Mouse (Mus musculus): ENCODE measurements around the gene Hist1h2bg. TPM values are rescaled to one million over a fixed set of nuclear protein-coding genes. Genes with fewer than 3 reads are reported as not detected.

The Hist1h2bg gene
- total RNA-seq, 2 experiments from 2014 or later: 386 to 1,210 TPM

- ATAC-seq (replicated peaks; ENCODE audit: low FRiP score, low TSS enrichment, poor library complexity, severe bottlenecking): no peak
These were observed 32.0 kb downstream of the Hist1h2bg start for GRCm38 (mm10) chr13:23603182-23603699.

- ATAC-seq (replicated peaks; ENCODE audit: low FRiP score, low TSS enrichment, poor library complexity, severe bottlenecking): no peak
These were observed 33.3 kb downstream of the Hist1h2bg start for GRCm38 (mm10) chr13:23604452-23604851.

GRCm38 (mm10) chr13:23605052-23605451 lies 33.9 kb downstream of the Hist1h2bg start:
- ATAC-seq (replicated peaks; ENCODE audit: low FRiP score, low TSS enrichment, poor library complexity, severe bottlenecking): no peak

- ATAC-seq (replicated peaks; ENCODE audit: low FRiP score, low TSS enrichment, poor library complexity, severe bottlenecking): peak; percentile 93
These were observed 38.0 kb downstream of the Hist1h2bg start for GRCm38 (mm10) chr13:23609209-23609608.

- no peak for ATAC-seq (replicated peaks; ENCODE audit: low FRiP score, low TSS enrichment, poor library complexity, severe bottlenecking)
These were observed 38.6 kb downstream of the Hist1h2bg start for GRCm38 (mm10) chr13:23609844-23610243.

GRCm38 (mm10) chr13:23610393-23610792 lies 39.2 kb downstream of the Hist1h2bg start:
- ATAC-seq (replicated peaks; ENCODE audit: low FRiP score, low TSS enrichment, poor library complexity, severe bottlenecking): no peak

- no peak for ATAC-seq (replicated peaks; ENCODE audit: low FRiP score, low TSS enrichment, poor library complexity, severe bottlenecking)
These were observed 40.4 kb downstream of the Hist1h2bg start for GRCm38 (mm10) chr13:23611638-23612037.

- no peak for ATAC-seq (replicated peaks; ENCODE audit: low FRiP score, low TSS enrichment, poor library complexity, severe bottlenecking)
These were observed 49.0 kb downstream of the Hist1h2bg start for GRCm38 (mm10) chr13:23620056-23620732.

GRCm38 (mm10) chr13:23620733-23621531 lies 49.7 kb downstream of the Hist1h2bg start, which contains the start of gene Hist1h2be:
Gene Hist1h2be (minus strand): TSS chr13:23621124.
- ATAC-seq (replicated peaks; ENCODE audit: low FRiP score, low TSS enrichment, poor library complexity, severe bottlenecking): peak; percentile 73

Other genes with a start within 250 kb of the Hist1h2bg start
Only the 30 nearest of the 35 such genes appear.
- 8.0 and 10.7 TPM in 2 replicates for gene Abt1, start 147.5 kb upstream of the Hist1h2bg start, total RNA-seq (2014; fragmentation: Nextera tagmentation)
- gene Abt1, start 147.5 kb upstream of the Hist1h2bg start, total RNA-seq (2017): 12.8 and 13.7 TPM in 2 replicates
- not detected in 2 replicates for gene Btn1a1, start 105.5 kb upstream of the Hist1h2bg start, total RNA-seq (2014; fragmentation: Nextera tagmentation)
- not detected in 2 replicates for gene Btn1a1, start 105.5 kb upstream of the Hist1h2bg start, total RNA-seq (2017)
- not detected in 2 replicates for gene Btn2a2, start 82.5 kb upstream of the Hist1h2bg start, total RNA-seq (2014; fragmentation: Nextera tagmentation)
- not detected in 2 replicates for gene Btn2a2, start 82.5 kb upstream of the Hist1h2bg start, total RNA-seq (2017)
- gene Hist1h4h, start 40.3 kb upstream of the Hist1h2bg start, total RNA-seq (2014; fragmentation: Nextera tagmentation): 115 and 209 TPM in 2 replicates
- 683 and 1,187 TPM in 2 replicates for gene Hist1h4h, start 40.3 kb upstream of the Hist1h2bg start, total RNA-seq (2017)
- gene Hist1h2af, start 37.5 kb upstream of the Hist1h2bg start, total RNA-seq (2014; fragmentation: Nextera tagmentation): 41.1 and 66.5 TPM in 2 replicates
- gene Hist1h2af, start 37.5 kb upstream of the Hist1h2bg start, total RNA-seq (2017): 1,297 and 1,759 TPM in 2 replicates
- 189 and 293 TPM in 2 replicates for gene Hist1h3g, start 36.0 kb upstream of the Hist1h2bg start, total RNA-seq (2014; fragmentation: Nextera tagmentation)
- gene Hist1h3g, start 36.0 kb upstream of the Hist1h2bg start, total RNA-seq (2017): 189 and 625 TPM in 2 replicates
- 31.9 and 110 TPM in 2 replicates for gene Hist1h2bh, start 28.0 kb upstream of the Hist1h2bg start, total RNA-seq (2014; fragmentation: Nextera tagmentation)
- 85.7 and 165 TPM in 2 replicates for gene Hist1h2bh, start 28.0 kb upstream of the Hist1h2bg start, total RNA-seq (2017)
- 31.6 and 53.6 TPM in 2 replicates for gene Hist1h3f, start 27.3 kb upstream of the Hist1h2bg start, total RNA-seq (2014; fragmentation: Nextera tagmentation)
- 69.9 and 132 TPM in 2 replicates for gene Hist1h3f, start 27.3 kb upstream of the Hist1h2bg start, total RNA-seq (2017)
- gene Hist1h4f, start 19.7 kb upstream of the Hist1h2bg start, total RNA-seq (2014; fragmentation: Nextera tagmentation): 281 and 340 TPM in 2 replicates
- 1,052 and 1,693 TPM in 2 replicates for gene Hist1h4f, start 19.7 kb upstream of the Hist1h2bg start, total RNA-seq (2017)
- 29.5 and 42.3 TPM in 2 replicates for gene Hist1h1d, start 18.1 kb upstream of the Hist1h2bg start, total RNA-seq (2014; fragmentation: Nextera tagmentation)
- gene Hist1h1d, start 18.1 kb upstream of the Hist1h2bg start, total RNA-seq (2017): 81.4 and 84.0 TPM in 2 replicates
- gene Hist1h3e, start 9.0 kb upstream of the Hist1h2bg start, total RNA-seq (2014; fragmentation: Nextera tagmentation): 124 and 193 TPM in 2 replicates
- gene Hist1h3e, start 9.0 kb upstream of the Hist1h2bg start, total RNA-seq (2017): 254 and 322 TPM in 2 replicates
- gene Hist1h2ae, start 176 bp upstream of the Hist1h2bg start, total RNA-seq (2014; fragmentation: Nextera tagmentation): 5.7 and 12.6 TPM in 2 replicates
- 237 and 359 TPM in 2 replicates for gene Hist1h2ae, start 176 bp upstream of the Hist1h2bg start, total RNA-seq (2017)
- 342 and 512 TPM in 2 replicates for gene Hist1h2bf, start 2.8 kb downstream of the Hist1h2bg start, total RNA-seq (2014; fragmentation: Nextera tagmentation)
- gene Hist1h2bf, start 2.8 kb downstream of the Hist1h2bg start, total RNA-seq (2017): 329 and 662 TPM in 2 replicates
- gene Hist1h2ad, start 3.0 kb downstream of the Hist1h2bg start, total RNA-seq (2014; fragmentation: Nextera tagmentation): 1.4 and 11.1 TPM in 2 replicates
- gene Hist1h2ad, start 3.0 kb downstream of the Hist1h2bg start, total RNA-seq (2017): 1,263 and 1,317 TPM in 2 replicates
- 123 and 185 TPM in 2 replicates for gene Hist1h3d, start 4.4 kb downstream of the Hist1h2bg start, total RNA-seq (2014; fragmentation: Nextera tagmentation)
- 84.0 and 189 TPM in 2 replicates for gene Hist1h3d, start 4.4 kb downstream of the Hist1h2bg start, total RNA-seq (2017)
- 470 and 507 TPM in 2 replicates for gene Hist1h4d, start 10.2 kb downstream of the Hist1h2bg start, total RNA-seq (2014; fragmentation: Nextera tagmentation)
- 756 and 1,171 TPM in 2 replicates for gene Hist1h4d, start 10.2 kb downstream of the Hist1h2bg start, total RNA-seq (2017)
- gene Hist1h2be, start 49.7 kb downstream of the Hist1h2bg start, total RNA-seq (2014; fragmentation: Nextera tagmentation): 26.9 and 37.8 TPM in 2 replicates
- 47.9 and 73.4 TPM in 2 replicates for gene Hist1h2be, start 49.7 kb downstream of the Hist1h2bg start, total RNA-seq (2017)
- gene Hist1h1e, start 51.2 kb downstream of the Hist1h2bg start, total RNA-seq (2014; fragmentation: Nextera tagmentation): 289 and 399 TPM in 2 replicates
- gene Hist1h1e, start 51.2 kb downstream of the Hist1h2bg start, total RNA-seq (2017): 199 and 265 TPM in 2 replicates
- 3.8 and 6.0 TPM in 2 replicates for gene Hist1h2ac, start 112.6 kb downstream of the Hist1h2bg start, total RNA-seq (2014; fragmentation: Nextera tagmentation)
- gene Hist1h2ac, start 112.6 kb downstream of the Hist1h2bg start, total RNA-seq (2017): 56.0 and 87.4 TPM in 2 replicates
- gene Hist1h2bc, start 112.8 kb downstream of the Hist1h2bg start, total RNA-seq (2014; fragmentation: Nextera tagmentation): 74.9 and 133 TPM in 2 replicates
- 136 and 209 TPM in 2 replicates for gene Hist1h2bc, start 112.8 kb downstream of the Hist1h2bg start, total RNA-seq (2017)
- gene Hist1h1t, start 124.4 kb downstream of the Hist1h2bg start, total RNA-seq (2014; fragmentation: Nextera tagmentation): 1.3 TPM in 1 of 2 replicates, not detected in the other
- gene Hist1h1t, start 124.4 kb downstream of the Hist1h2bg start, total RNA-seq (2017): 1.3 TPM in 1 of 2 replicates, not detected in the other
- gene Hist1h4c, start 127.1 kb downstream of the Hist1h2bg start, total RNA-seq (2014; fragmentation: Nextera tagmentation): 153 and 163 TPM in 2 replicates
- gene Hist1h4c, start 127.1 kb downstream of the Hist1h2bg start, total RNA-seq (2017): 166 and 397 TPM in 2 replicates
- gene Hfe, start 139.5 kb downstream of the Hist1h2bg start, total RNA-seq (2014; fragmentation: Nextera tagmentation): not detected in 2 replicates
- 0.27 and 1.9 TPM in 2 replicates for gene Hfe, start 139.5 kb downstream of the Hist1h2bg start, total RNA-seq (2017)
- 152 and 164 TPM in 2 replicates for gene Hist1h1c, start 167.4 kb downstream of the Hist1h2bg start, total RNA-seq (2014; fragmentation: Nextera tagmentation)
- 474 and 577 TPM in 2 replicates for gene Hist1h1c, start 167.4 kb downstream of the Hist1h2bg start, total RNA-seq (2017)
- gene Hist1h3c, start 174.2 kb downstream of the Hist1h2bg start, total RNA-seq (2014; fragmentation: Nextera tagmentation): 81.7 and 130 TPM in 2 replicates
- gene Hist1h3c, start 174.2 kb downstream of the Hist1h2bg start, total RNA-seq (2017): 369 and 555 TPM in 2 replicates
- gene Hist1h2bb, start 175.3 kb downstream of the Hist1h2bg start, total RNA-seq (2014; fragmentation: Nextera tagmentation): 322 and 625 TPM in 2 replicates
- 4,065 and 6,565 TPM in 2 replicates for gene Hist1h2bb, start 175.3 kb downstream of the Hist1h2bg start, total RNA-seq (2017)
- gene Hist1h2ab, start 179.7 kb downstream of the Hist1h2bg start, total RNA-seq (2014; fragmentation: Nextera tagmentation): 69.7 and 80.3 TPM in 2 replicates
- 1,316 and 2,308 TPM in 2 replicates for gene Hist1h2ab, start 179.7 kb downstream of the Hist1h2bg start, total RNA-seq (2017)
- gene Hist1h3b, start 180.9 kb downstream of the Hist1h2bg start, total RNA-seq (2014; fragmentation: Nextera tagmentation): 324 and 486 TPM in 2 replicates
- 276 and 731 TPM in 2 replicates for gene Hist1h3b, start 180.9 kb downstream of the Hist1h2bg start, total RNA-seq (2017)
- gene Hist1h4b, start 185.6 kb downstream of the Hist1h2bg start, total RNA-seq (2014; fragmentation: Nextera tagmentation): 164 and 186 TPM in 2 replicates
- gene Hist1h4b, start 185.6 kb downstream of the Hist1h2bg start, total RNA-seq (2017): 396 and 733 TPM in 2 replicates
- gene Hist1h4a, start 189.8 kb downstream of the Hist1h2bg start, total RNA-seq (2014; fragmentation: Nextera tagmentation): 58.4 and 68.4 TPM in 2 replicates
- gene Hist1h4a, start 189.8 kb downstream of the Hist1h2bg start, total RNA-seq (2017): 328 and 432 TPM in 2 replicates

Measured in megakaryocyte-erythroid progenitor cell, adult 5-6 weeks (primary cell).